Mouse (Mus musculus): ENCODE results near the gene P2rx7. TPM values are rescaled to one million over a fixed set of nuclear protein-coding genes. Genes with fewer than 3 reads are reported as not detected.

P2rx7 gene
- polyA plus RNA-seq, 1 experiment from 2014 or later, result 3.3 TPM

DNA sequence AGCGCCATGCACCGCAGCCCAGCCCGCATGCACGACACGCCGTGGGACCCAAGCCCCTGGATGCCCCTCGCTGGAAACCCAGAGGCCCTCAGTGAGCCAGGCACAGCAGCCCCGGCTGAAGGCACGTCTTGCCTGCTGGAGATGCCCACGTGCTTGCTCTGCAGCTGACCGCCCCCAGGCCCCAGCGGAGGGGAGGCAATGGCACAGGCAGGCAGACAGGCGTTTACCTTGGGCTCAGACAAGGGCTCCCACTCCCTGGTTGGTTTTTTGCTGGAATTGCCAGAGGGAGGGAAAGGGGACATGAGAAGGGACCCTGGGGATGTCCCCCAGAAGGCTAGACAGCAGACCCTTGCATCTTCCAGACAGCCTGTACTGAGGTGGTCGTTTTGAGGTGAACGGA, 93.0 kb downstream of the P2rx7 start:
- no peak overlapping the region for H3K9ac ChIP-seq (ENCODE audit: low read length)
- H3K4me3 ChIP-seq (replicated peaks; ENCODE audit: low read length), result no peak overlapping the region
- H3K4me1 ChIP-seq (ENCODE audit: control insufficient read depth, insufficient read depth, low read length), result peaks cover 10% of the 10 kb centered on the region; the same call in 1 of the 2 replicates
- H3K9me3 ChIP-seq (replicated peaks; ENCODE audit: control insufficient read depth, low read length), result no peaks in the 10 kb centered on the region
- no peaks in the 10 kb centered on the region for H3K27me3 ChIP-seq (ENCODE audit: control insufficient read depth, insufficient read depth, low read length)
- no peaks in the 10 kb centered on the region for H3K36me3 ChIP-seq (ENCODE audit: control insufficient read depth, insufficient read depth, low read length)
- 86% methylated on average over 15 of the region's 15 CpGs for WGBS
- ATAC-seq (ENCODE audit: insufficient read depth, low FRiP score), result no peak
- no peak overlapping the region for H3K27ac ChIP-seq (ENCODE audit: low read length)
- H3K4me2 ChIP-seq (ENCODE audit: low read depth, low read length), result no peak overlapping the region

Small RNA genes lying within 50 kb of the gene (microRNA-seq; reads per million reads assigned to microRNA genes)
- gene Mir8115, result not detected

Other genes starting within 250 kb of the P2rx7 start
- gene Anapc7, start 222.2 kb upstream of the P2rx7 start, polyA plus RNA-seq (2015; fragmentation: Nextera tagmentation; extraction: Ambion mirVana), result 38.5 and 41.3 TPM in 2 replicates
- gene Atp2a2, start 141.7 kb upstream of the P2rx7 start, polyA plus RNA-seq (2015; fragmentation: Nextera tagmentation; extraction: Ambion mirVana), result 25.5 and 27.3 TPM in 2 replicates
- 28.5 and 36.0 TPM in 2 replicates for gene Ift81, start 29.4 kb upstream of the P2rx7 start, polyA plus RNA-seq (2015; fragmentation: Nextera tagmentation; extraction: Ambion mirVana)
- gene P2rx4, start 63.6 kb downstream of the P2rx7 start, polyA plus RNA-seq (2015; fragmentation: Nextera tagmentation; extraction: Ambion mirVana), result 33.3 and 33.4 TPM in 2 replicates
- gene Camkk2, start 135.5 kb downstream of the P2rx7 start, polyA plus RNA-seq (2015; fragmentation: Nextera tagmentation; extraction: Ambion mirVana), result 18.4 and 19.3 TPM in 2 replicates
- 380 and 385 TPM in 2 replicates for gene Anapc5, start 177.4 kb downstream of the P2rx7 start, polyA plus RNA-seq (2015; fragmentation: Nextera tagmentation; extraction: Ambion mirVana)
- gene Rnf34, start 206.1 kb downstream of the P2rx7 start, polyA plus RNA-seq (2015; fragmentation: Nextera tagmentation; extraction: Ambion mirVana), result 30.8 and 33.6 TPM in 2 replicates